Mouse (Mus musculus) Patski (cell line): ENCODE results near the gene Arhgap42. TPM values are rescaled to one million over a fixed set of nuclear protein-coding genes. Genes with fewer than 3 reads are reported as not detected.

ENCODE experiments used
- ATAC-seq: fragments of 100-300 bp; one replicate; pipeline ENCODE4 v1.8.0; 2021
- CTCF ChIA-PET: fragments of 350-600 bp; sonication (Branson Sonifier 250); formaldehyde crosslinking; loops from one replicate; lab custom pipeline; 2022; ENCODE audit warnings: inconsistent platforms; lab: Charles Lee
- POLR2A ChIA-PET: fragments of 350-600 bp; sonication (Branson Sonifier 250); formaldehyde crosslinking; loops from one replicate; lab custom pipeline; 2022; ENCODE audit warnings: antibody characterized with exemption, inconsistent platforms; lab: Charles Lee
- DNase-seq: peaks from one replicate; pipeline ENCODE4 v3.0.0-alpha.2; 2011; ENCODE audit warnings: low read depth, low spot score
- H3K27me3 ChIP-seq: fragments of 371-371 bp; one replicate; pipeline ENCODE4 v1.5.1; 2021
- CTCF ChIP-seq: fragments of 100-300 bp; IDR thresholded peaks from one replicate; pipeline ENCODE4 v1.5.1; 2021
- in situ Hi-C: fragments of 300-500 bp; cut with MboI; formaldehyde crosslinking; loops from 3 replicates; pipeline ENCODE4 v1.11.1; 2018; ENCODE audit warnings: low pct_unique_long_range_greater_than_20kb, mixed read lengths
- polyA plus RNA-seq: library from polyadenylated mRNA; unstranded; gene quantifications from one replicate; pipeline ENCODE4 v1.2.3, GENCODE M21; 2021

Gene Arhgap42
- polyA plus RNA-seq, 1 experiment from 2014 or later, result 39.3 TPM

DNA sequence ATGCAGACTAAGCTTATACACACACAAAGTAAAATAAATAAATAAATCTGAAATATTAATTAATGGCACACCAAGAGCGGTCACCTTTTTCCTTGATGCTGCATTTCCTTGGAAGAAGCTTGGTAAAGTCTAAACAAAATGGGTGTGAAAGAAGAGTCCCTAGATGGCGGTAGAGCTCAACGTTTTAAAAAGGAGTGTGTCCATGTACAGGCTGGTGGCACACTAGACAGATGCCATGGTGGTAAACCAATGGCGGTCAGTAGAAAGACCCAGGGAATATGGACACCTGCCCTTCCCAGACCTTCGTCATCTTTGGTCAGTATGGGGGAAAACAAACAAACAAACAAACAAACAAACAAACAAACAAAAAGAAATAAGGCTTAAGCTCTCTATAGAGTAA is 187.7 kb downstream of the Arhgap42 start:
- no peaks in the 10 kb centered on the region for H3K27me3 ChIP-seq
- ChIA-PET CTCF (interaction anchor here (0.9 to 2.3 kb wide), 12 partner anchors 9 to 327 kb away, joined by 3 to 9 read pairs (median 4); partner anchors contain the start of gene Arhgap42), POLR2A (no interaction called here)
- no peak for ATAC-seq
- peak; percentile 64 for TF ChIP-seq CTCF
- in situ Hi-C loops, result no loop called here
- no peak for DNase-seq

DNA sequence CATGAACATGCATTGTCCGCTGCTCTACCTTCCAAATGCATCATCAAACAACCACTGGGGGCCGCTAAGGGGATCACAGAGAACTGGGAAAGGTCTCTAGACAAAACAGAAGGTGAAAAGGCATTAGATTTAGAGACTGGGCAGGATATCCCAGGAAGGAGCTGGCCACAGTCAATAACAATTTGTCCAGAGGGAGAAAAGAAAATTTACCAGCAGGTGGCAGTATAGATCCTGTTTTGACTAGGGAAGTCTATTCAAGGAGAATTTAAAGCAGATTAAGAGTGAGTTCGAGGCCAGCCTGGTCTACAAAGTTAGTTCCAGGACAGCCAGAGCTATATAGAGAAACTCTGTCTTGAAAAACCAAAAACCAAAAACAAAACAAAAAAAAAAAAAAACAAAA is 189.7 kb downstream of the Arhgap42 start:
- peak; percentile 55 for TF ChIP-seq CTCF
- ATAC-seq (no peak), DNase-seq (no peak)
- POLR2A ChIA-PET, result no interaction called here
- CTCF ChIA-PET, result interaction anchor here (1.0 to 2.8 kb wide), 5 partner anchors 9 to 331 kb away, joined by 3 to 9 read pairs (median 4); no protein-coding TSS in a partner anchor
- in situ Hi-C loops, result loop anchor here (5.0 to 25.0 kb wide), 2 partner anchors 328 to 738 kb away; no protein-coding TSS in a partner anchor
- no peaks in the 10 kb centered on the region for H3K27me3 ChIP-seq

DNA sequence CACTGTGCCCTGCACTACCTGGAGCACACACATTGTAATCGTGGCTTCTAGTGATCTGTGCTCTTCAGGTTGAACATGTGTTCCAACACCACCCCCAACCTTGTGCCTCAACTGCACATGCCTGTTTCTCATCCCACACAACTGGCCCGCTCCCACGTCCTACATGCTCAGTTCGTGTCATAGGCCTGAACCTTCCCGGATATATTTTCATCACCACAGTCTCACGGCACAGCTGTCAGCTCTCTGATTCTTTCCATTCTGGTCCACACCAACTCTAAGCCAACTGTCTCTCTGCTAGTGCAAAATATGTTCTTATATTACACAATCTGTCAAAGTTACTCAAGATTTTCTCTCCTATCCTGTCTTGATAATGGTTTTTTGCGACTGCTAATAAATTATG is 197.9 kb downstream of the Arhgap42 start:
- TF ChIP-seq CTCF, result no peak
- no peak for DNase-seq
- ChIA-PET POLR2A (no interaction called here), CTCF (interaction anchor here (1.6 to 2.7 kb wide), 2 partner anchors 10 to 197 kb away, joined by 6 to 8 read pairs; partner anchors contain the start of gene Arhgap42)
- no peaks in the 10 kb centered on the region for H3K27me3 ChIP-seq
- no peak for ATAC-seq
- in situ Hi-C loops, result loop anchor here (25.0 kb wide), 1 partner anchor 746 kb away; no protein-coding TSS in a partner anchor

DNA sequence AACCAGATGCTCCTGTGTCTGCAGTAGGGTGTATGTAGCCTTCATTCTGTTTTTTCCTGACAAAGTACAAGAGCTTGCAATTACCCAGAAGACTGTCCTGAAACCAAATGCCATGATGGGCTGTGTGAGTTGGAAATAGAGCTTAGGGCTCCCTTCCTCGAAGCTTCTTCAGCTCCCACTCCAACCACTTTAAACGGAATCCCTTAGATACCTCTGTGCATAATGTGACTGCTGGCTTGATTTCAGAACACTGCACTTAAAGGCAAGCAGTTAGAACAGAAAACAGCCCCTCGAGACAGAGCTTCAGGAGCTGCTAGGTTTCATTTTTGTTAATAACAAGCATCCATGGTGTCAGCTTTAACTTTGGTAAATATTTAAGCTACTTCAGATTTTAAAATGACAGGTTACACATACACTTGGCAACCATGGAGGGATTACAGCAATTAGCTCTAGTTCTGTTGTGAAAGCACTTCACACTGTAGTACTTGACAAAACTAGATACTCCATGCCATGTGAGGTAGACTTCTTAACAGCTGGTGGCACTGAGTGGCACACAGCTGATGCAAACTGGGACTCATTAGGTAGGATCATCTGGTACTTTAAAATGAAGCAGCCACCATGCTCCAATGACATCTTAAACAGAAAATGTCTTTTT is 201.8 kb downstream of the Arhgap42 start:
- ATAC-seq (peak; percentile 44), DNase-seq (no peak)
- ChIA-PET POLR2A (no interaction called here), CTCF (interaction anchor here (0.9 to 1.5 kb wide), 4 partner anchors 8 to 14 kb away, joined by 3 to 4 read pairs (median 4); no protein-coding TSS in a partner anchor)
- no peak for TF ChIP-seq CTCF
- H3K27me3 ChIP-seq, result no peaks in the 10 kb centered on the region
- in situ Hi-C loops, result loop anchor here (25.0 kb wide), 1 partner anchor 750 kb away; no protein-coding TSS in a partner anchor

DNA sequence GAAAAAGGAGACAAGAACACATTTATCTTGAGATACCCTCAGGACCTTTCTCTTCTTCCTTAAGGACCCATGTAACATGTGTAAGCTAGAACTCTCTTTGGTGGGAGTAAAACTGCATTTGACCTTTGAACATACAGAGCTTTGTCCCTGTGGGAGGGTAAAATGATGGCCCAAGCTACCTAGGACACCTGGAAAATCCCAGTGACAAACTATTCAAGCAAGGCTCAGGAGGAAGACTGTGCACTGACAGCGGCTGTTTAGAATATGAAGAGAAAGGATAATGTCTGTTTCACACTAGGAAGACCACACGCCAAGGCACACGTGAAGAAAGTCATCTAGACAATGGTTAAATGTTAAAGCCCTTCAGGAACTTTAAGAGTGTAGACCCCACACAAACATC is 211.0 kb downstream of the Arhgap42 start:
- ChIA-PET POLR2A (no interaction called here), CTCF (interaction anchor here (1.4 kb wide), 1 partner anchor 8 kb away, joined by 3 read pairs; no protein-coding TSS in a partner anchor)
- ATAC-seq, result no peak

DNA sequence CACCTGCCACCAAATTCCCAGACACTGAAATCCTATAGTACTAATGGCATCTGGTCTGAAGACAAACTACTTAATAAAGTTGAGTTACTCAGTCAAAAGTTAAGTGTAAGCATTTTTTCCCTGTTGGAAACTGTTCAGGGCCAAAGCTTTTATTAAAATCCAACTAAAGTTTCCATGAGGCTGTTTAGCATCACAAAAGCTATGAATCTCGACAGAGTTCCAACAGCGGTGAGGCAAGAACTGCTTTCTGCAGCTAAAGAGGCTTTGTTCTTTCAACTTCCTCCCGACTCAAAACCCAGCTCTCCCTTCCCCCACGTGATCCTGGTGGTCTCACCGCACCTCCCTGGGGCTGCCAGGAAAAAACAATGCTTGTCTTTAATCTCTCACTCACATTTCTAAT is 211.5 kb downstream of the Arhgap42 start:
- in situ Hi-C loops, result loop anchor here (25.0 kb wide), 1 partner anchor 760 kb away; no protein-coding TSS in a partner anchor
- CTCF ChIA-PET, result interaction anchor here (1.0 to 1.7 kb wide), 3 partner anchors 8 to 211 kb away, joined by 3 read pairs; no protein-coding TSS in a partner anchor
- TF ChIP-seq CTCF, result no peak
- no peak for ATAC-seq
- no peak for DNase-seq
- H3K27me3 ChIP-seq, result no peaks in the 10 kb centered on the region
- POLR2A ChIA-PET, result no interaction called here

More for the DNA sequence above, 211.0 kb downstream of the Arhgap42 start:
- TF ChIP-seq CTCF, result no peak
- in situ Hi-C loops, result loop anchor here (25.0 kb wide), 1 partner anchor 759 kb away; no protein-coding TSS in a partner anchor
- no peak for DNase-seq
- H3K27me3 ChIP-seq, result no peaks in the 10 kb centered on the region

DNA sequence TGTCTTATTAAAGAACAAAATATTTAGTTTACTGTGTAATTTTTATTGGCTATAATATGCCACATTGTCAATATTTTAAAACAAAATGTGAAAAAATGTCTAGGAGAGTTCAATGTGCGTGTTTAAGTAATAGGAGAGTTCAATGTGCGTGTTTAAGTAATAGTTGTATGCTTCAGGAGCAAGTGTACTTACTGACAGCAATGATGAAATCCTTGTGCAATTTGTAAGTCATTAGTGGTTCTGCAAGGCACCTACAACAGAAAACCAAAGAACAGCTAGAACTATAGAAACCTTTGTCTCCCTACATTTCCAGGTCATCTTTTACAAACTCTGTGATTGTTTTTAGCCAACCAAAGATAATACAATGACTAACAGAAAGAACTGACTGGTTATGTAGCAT is 223.8 kb downstream of the Arhgap42 start:
- POLR2A ChIA-PET, result no interaction called here
- in situ Hi-C loops, result no loop called here
- DNase-seq (no peak), ATAC-seq (no peak)
- H3K27me3 ChIP-seq, result no peaks in the 10 kb centered on the region
- TF ChIP-seq CTCF, result no peak
- CTCF ChIA-PET, result no interaction called here

DNA sequence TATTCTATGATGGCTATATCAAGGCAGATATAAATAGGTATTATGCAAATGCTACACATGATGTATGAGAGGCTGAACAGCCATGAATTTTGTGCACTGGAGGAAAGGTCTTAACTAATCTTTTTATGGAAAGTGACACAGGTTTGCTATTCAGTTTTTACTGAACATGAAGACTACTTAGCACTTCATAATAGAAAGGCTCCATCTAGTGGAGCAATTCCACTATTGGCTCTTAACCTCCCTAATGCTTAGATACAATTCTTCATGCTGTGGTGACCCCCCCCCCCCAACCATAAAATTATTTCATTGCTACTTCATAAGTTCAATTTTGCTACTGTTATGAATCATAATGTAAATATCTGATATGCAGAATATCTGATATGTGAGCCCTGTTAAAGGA is 237.7 kb downstream of the Arhgap42 start:
- in situ Hi-C loops, result no loop called here
- DNase-seq (no peak), ATAC-seq (no peak)
- peak; percentile 33 for TF ChIP-seq CTCF
- POLR2A ChIA-PET, result no interaction called here
- CTCF ChIA-PET, result interaction anchor here (1.1 kb wide), 1 partner anchor 11 kb away, joined by 3 read pairs; no protein-coding TSS in a partner anchor
- H3K27me3 ChIP-seq, result no peaks in the 10 kb centered on the region

DNA sequence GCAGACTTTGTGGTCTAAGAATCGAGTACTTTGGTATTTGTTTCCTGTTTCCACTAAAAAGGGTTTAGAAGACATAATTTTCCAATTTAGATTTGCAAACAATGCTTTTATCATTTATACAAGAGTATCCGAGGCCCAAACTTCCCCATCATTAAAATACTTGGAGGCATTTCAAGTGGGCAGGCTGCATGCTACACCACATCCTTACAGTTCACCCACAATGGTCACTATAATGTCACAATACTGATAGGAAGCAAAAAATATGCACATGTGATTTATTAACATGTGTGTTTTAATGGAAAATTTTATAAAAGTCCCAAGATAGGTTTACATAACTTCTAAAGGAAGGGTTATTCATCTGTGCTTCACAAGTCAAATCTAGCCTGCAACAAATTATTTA is 242.4 kb downstream of the Arhgap42 start:
- in situ Hi-C loops, result no loop called here
- DNase-seq (no peak), ATAC-seq (no peak)
- ChIA-PET CTCF (no interaction called here), POLR2A (no interaction called here)
- no peaks in the 10 kb centered on the region for H3K27me3 ChIP-seq
- TF ChIP-seq CTCF, result no peak

DNA sequence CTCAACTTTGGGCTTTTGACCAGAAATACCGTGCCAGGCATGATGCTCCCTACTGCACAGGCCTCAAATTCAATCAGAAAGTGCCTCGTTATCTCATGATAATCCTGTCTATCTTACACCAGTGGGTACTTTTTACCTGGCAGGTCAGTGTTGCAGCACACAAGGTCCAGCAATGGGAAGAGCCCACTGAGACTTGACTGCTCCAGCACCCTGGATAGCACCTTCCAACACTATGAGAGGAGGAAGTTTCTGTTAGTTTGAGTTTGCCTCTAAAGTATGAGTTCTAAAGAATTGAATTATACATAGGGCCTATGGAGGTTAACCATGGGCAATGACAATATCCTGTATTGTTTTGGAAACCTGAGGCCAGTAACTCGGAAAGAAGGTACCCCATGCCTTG is 256.6 kb downstream of the Arhgap42 start:
- H3K27me3 ChIP-seq, result peaks cover 8% of the 10 kb centered on the region
- ChIA-PET CTCF (no interaction called here), POLR2A (no interaction called here)
- TF ChIP-seq CTCF, result no peak
- DNase-seq (no peak), ATAC-seq (peak; percentile 35)
- in situ Hi-C loops, result no loop called here

DNA sequence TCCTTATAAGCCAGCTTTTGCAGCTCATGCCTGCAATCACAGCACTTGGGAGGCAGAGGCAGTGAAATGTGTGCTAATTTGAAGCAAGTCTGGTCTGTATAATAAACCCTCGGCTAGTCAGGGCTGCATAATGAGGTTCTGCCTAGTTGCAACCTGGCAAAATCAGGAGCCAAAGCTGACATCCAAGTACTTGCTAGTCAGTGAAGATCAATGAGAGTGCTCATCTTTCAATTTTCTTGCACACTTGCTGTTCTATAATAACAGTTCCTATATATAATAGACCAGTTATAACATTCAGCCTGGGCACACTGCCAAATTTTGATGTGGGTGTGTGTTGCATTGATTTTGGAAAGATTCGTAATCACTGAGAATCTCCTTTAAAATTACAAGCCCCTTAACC is 261.1 kb downstream of the Arhgap42 start:
- in situ Hi-C loops, result no loop called here
- DNase-seq (no peak), ATAC-seq (no peak)
- peaks cover 19% of the 10 kb centered on the region for H3K27me3 ChIP-seq
- ChIA-PET POLR2A (no interaction called here), CTCF (interaction anchor here (1.3 kb wide), 1 partner anchor 15 kb away, joined by 3 read pairs; no protein-coding TSS in a partner anchor)
- no peak for TF ChIP-seq CTCF
